Mouse (Mus musculus) kidney, postnatal 0 days (tissue): ENCODE data around the gene Gprc5a. TPM values are rescaled to one million over a fixed set of nuclear protein-coding genes. Genes with fewer than 3 reads are reported as not detected.

Source experiments
- ATAC-seq: fragments of 200-750 bp; cut with Nextera tagmentation; replicated peaks from 2 replicates; pipeline ENCODE4 v1.8.0; 2017; ENCODE audit warnings: low read depth, moderate number of reproducible peaks, moderate TSS enrichment, moderate library complexity; ENCODE audit not compliant: low FRiP score
- DNase-seq: peaks from one replicate; pipeline ENCODE4 v3.0.0-alpha.2; 2016; ENCODE audit warnings: low spot score
- H3K27ac ChIP-seq: fragments of 300-500 bp; sonication (generic); 2 replicates; pipeline ENCODE4 v1.5.1; 2014; ENCODE audit warnings: mild to moderate bottlenecking
- H3K27me3 ChIP-seq: fragments of 300-500 bp; sonication (generic); 2 replicates; pipeline ENCODE4 v1.6.1; 2014; ENCODE audit warnings: low read length, mixed read lengths; ENCODE audit not compliant: insufficient read depth
- H3K36me3 ChIP-seq: fragments of 300-500 bp; sonication (generic); 2 replicates; pipeline ENCODE4 v1.6.1; 2014; ENCODE audit warnings: low read length, mixed read lengths; ENCODE audit not compliant: insufficient read depth
- H3K4me1 ChIP-seq: fragments of 300-500 bp; sonication (generic); replicated peaks from 2 replicates; pipeline ENCODE4 v1.6.1; 2014; ENCODE audit warnings: antibody characterized with exemption, low read length, mixed read lengths; ENCODE audit not compliant: insufficient read depth
- H3K4me2 ChIP-seq: fragments of 300-500 bp; sonication (generic); 2 replicates; pipeline ENCODE4 v1.6.1; 2014; ENCODE audit warnings: mild to moderate bottlenecking, low read length, moderate library complexity, mixed read lengths
- H3K4me3 ChIP-seq: fragments of 300-500 bp; sonication (generic); replicated peaks from 2 replicates; pipeline ENCODE4 v1.5.1; 2014; ENCODE audit warnings: low read depth, low read length
- H3K9ac ChIP-seq: fragments of 300-500 bp; sonication (generic); 2 replicates; pipeline ENCODE4 v1.6.1; 2014; ENCODE audit warnings: low read depth, low read length
- H3K9me3 ChIP-seq: fragments of 300-500 bp; sonication (generic); replicated peaks from 2 replicates; pipeline ENCODE4 v1.6.1; 2016; ENCODE audit warnings: low read length, inconsistent platforms, mixed read lengths
- CTCF ChIP-seq: IDR thresholded peaks from 2 replicates; pipeline ENCODE4 v1.5.1; 2016; ENCODE audit warnings: antibody characterized with exemption, low read depth, mild to moderate bottlenecking, moderate library complexity
- WGBS: fragments of 180-500 bp; shearing (Covaris S2); extraction: QIAGEN DNeasy Blood & Tissue Kit; methylation state at CpG from one replicate; pipeline ENCODE4 v1.1.7; 2014; 5-methylcytosine and 5-hydroxymethylcytosine counted together
- polyA plus RNA-seq: library from polyadenylated mRNA; unstranded; fragments of >200 nt; fragmentation: Nextera tagmentation; extraction: Ambion mirVana; gene quantifications from 2 replicates; pipeline ENCODE4 v1.2.1, GENCODE M21; 2015

The Gprc5a gene
- polyA plus RNA-seq, 1 experiment from 2014 or later, result 15.7 TPM

GRCm38 (mm10) chr6:135048509-135048908, 16.9 kb upstream of the Gprc5a start:
- ATAC-seq, result peak; percentile 35
- Histone ChIP-seq H3K9me3 (no peaks in the 10 kb centered on the region), H3K4me1 (no peaks in the 10 kb centered on the region; the same call in 1 of the 2 replicates), H3K27me3 (no peaks in the 10 kb centered on the region), H3K4me2 (no peak overlapping the region), H3K36me3 (no peaks in the 10 kb centered on the region), H3K9ac (no peak overlapping the region), H3K27ac (no peak overlapping the region), H3K4me3 (no peak overlapping the region)
- DNase-seq, result no peak
- 40% methylated on average over 6 of the region's 6 CpGs for WGBS
- TF ChIP-seq CTCF, result no peak

- DNase-seq, result peak; percentile 47
- Histone ChIP-seq H3K27me3 (no peaks in the 10 kb centered on the region), H3K9ac (no peak overlapping the region), H3K36me3 (no peaks in the 10 kb centered on the region), H3K4me3 (no peak overlapping the region), H3K4me2 (no peak overlapping the region), H3K9me3 (no peaks in the 10 kb centered on the region), H3K4me1 (no peaks in the 10 kb centered on the region; the same call in 1 of the 2 replicates), H3K27ac (no peak overlapping the region)
- WGBS, result 40% methylated on average over 16 of the region's 16 CpGs
- no peak for TF ChIP-seq CTCF
- peak; percentile 82 for ATAC-seq
Observed at GRCm38 (mm10) chr6:135048956-135049355, 16.5 kb upstream of the Gprc5a start.

GRCm38 (mm10) chr6:135053789-135054188, 11.7 kb upstream of the Gprc5a start:
- no peak for TF ChIP-seq CTCF
- H3K36me3 ChIP-seq, result no peaks in the 10 kb centered on the region
- peaks cover 6% of the 10 kb centered on the region; the same call in 1 of the 2 replicates for H3K4me1 ChIP-seq
- ATAC-seq (no peak), DNase-seq (no peak)
- WGBS, result 89% methylated on average over 3 of the region's 3 CpGs
- no peaks in the 10 kb centered on the region for H3K9me3 ChIP-seq
- H3K27me3 ChIP-seq, result no peaks in the 10 kb centered on the region
- no peak overlapping the region for H3K9ac ChIP-seq
- H3K4me3 ChIP-seq, result no peak overlapping the region
- H3K27ac ChIP-seq, result no peak overlapping the region
- no peak overlapping the region for H3K4me2 ChIP-seq

- no peaks in the 10 kb centered on the region for H3K9me3 ChIP-seq
- no peaks in the 10 kb centered on the region for H3K36me3 ChIP-seq
- H3K4me2 ChIP-seq, result no peak overlapping the region
- H3K4me3 ChIP-seq, result no peak overlapping the region
- DNase-seq (no peak), ATAC-seq (no peak)
- H3K4me1 ChIP-seq, result 0 out of 2 replicates have a peak, but pooled peaks cover 6% of the 10 kb centered on the region
- H3K27ac ChIP-seq, result no peak overlapping the region
- H3K27me3 ChIP-seq, result no peaks in the 10 kb centered on the region
- 32% methylated on average over 4 of the region's 4 CpGs for WGBS
- TF ChIP-seq CTCF, result no peak
- no peak overlapping the region for H3K9ac ChIP-seq
Observed at GRCm38 (mm10) chr6:135055882-135056281, 9.6 kb upstream of the Gprc5a start.

GRCm38 (mm10) chr6:135060728-135061127, 4.7 kb upstream of the Gprc5a start:
- Histone ChIP-seq H3K4me1 (peaks cover 2% of the 10 kb centered on the region; the same call in 1 of the 2 replicates), H3K36me3 (no peaks in the 10 kb centered on the region), H3K4me2 (no peak overlapping the region), H3K9me3 (no peaks in the 10 kb centered on the region), H3K9ac (no peak overlapping the region), H3K27ac (no peak overlapping the region), H3K27me3 (no peaks in the 10 kb centered on the region), H3K4me3 (no peak overlapping the region)
- DNase-seq, result no peak
- WGBS, result 93% methylated on average over 4 of the region's 4 CpGs
- ATAC-seq, result no peak
- no peak for TF ChIP-seq CTCF

GRCm38 (mm10) chr6:135064621-135065020, 830 bp upstream of the Gprc5a start:
- DNase-seq (no peak), ATAC-seq (no peak)
- Histone ChIP-seq H3K4me1 (peaks cover 7% of the 10 kb centered on the region), H3K36me3 (no peaks in the 10 kb centered on the region), H3K9me3 (no peaks in the 10 kb centered on the region), H3K4me3 (no peak overlapping the region), H3K27me3 (no peaks in the 10 kb centered on the region), H3K27ac (no peak overlapping the region), H3K9ac (no peak overlapping the region), H3K4me2 (peak overlapping the region; percentile 78; the same call in 1 of the 2 replicates)
- WGBS, result 72% methylated on average over 12 of the region's 12 CpGs
- no peak for TF ChIP-seq CTCF

- no peak for TF ChIP-seq CTCF
- no peak overlapping the region for H3K27ac ChIP-seq
- WGBS, result 36% methylated on average over 6 of the region's 6 CpGs
- DNase-seq (no peak), ATAC-seq (no peak)
- H3K27me3 ChIP-seq, result no peaks in the 10 kb centered on the region
- no peak overlapping the region for H3K9ac ChIP-seq
- no peaks in the 10 kb centered on the region for H3K9me3 ChIP-seq
- H3K36me3 ChIP-seq, result no peaks in the 10 kb centered on the region
- H3K4me3 ChIP-seq, result 0 out of 2 replicates have a peak overlapping the region, but pooled peaks have one; percentile 5
- H3K4me2 ChIP-seq, result peak overlapping the region; percentile 78
- peaks cover 11% of the 10 kb centered on the region for H3K4me1 ChIP-seq
Observed at GRCm38 (mm10) chr6:135066795-135067445, 1.5 kb downstream of the Gprc5a start.
